Mouse (Mus musculus) heart, postnatal 36 days (tissue): ENCODE measurements around the gene Nf1. TPM values are rescaled to one million over a fixed set of nuclear protein-coding genes. Genes with fewer than 3 reads are reported as not detected.
A peak's percentile ranks its signal among the peaks of the same experiment; 100 is the strongest.

Experiments
- DNase-seq, 2 experiments: peaks; one replicate each; pipeline ENCODE4 v3.0.0; 2021 to 2022
- intact Hi-C: fragments of 180-260 bp; cut with DNase I; formaldehyde crosslinking; loops from one replicate; pipeline ENCODE4 v1.15.1; 2025
- total RNA-seq, 2 experiments: library from RNA; stranded (reverse); gene quantifications; 2 replicates each; pipeline ENCODE4 v1.2.3; 2021

Gene Nf1
- total RNA-seq, 2 experiments from 2014 or later = 28.4 to 33.8 TPM

DNA sequence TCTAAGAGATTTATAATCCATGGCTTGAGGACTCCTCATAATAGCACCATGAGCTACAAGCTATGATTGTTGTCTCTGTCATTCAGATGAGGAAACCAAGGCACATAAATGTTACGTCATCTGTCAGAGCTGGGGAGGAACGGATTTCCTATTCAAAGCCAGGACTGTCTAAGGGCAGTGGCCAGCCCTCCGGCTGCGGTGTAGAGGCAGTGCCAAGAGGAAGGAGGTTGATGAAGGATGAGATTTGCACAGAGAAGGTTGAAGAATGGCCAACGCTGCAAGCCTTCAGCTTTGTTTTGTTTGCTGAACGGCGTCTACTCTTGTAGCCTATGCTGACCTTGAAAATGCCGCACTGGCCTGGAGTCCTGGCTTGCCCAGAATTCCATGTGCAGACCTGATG is 13.8 kb upstream of the Nf1 start:
- no peak for DNase-seq
- intact Hi-C loops = no loop called here

DNA sequence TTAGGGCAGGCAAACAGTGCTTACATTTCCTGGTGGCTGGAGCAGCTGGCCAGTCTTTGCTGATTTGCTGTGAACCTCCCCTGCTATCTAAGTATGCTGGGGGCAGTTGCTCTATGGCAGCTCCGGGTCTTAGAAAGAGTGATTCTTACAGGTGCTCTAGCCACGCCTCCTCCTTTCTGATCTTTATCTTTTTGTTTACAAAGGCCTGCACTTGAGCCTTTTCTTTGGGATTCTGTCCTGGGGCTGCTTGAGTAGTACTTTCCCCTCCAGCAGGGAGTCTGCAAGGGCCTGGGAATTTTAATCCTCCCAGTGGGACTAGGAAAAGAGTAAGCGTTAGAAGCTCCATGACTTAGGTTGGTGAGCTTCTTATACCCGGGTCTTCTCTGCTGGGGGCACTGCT is 12.4 kb upstream of the Nf1 start:
- intact Hi-C loops = no loop called here
- no peak for DNase-seq

DNA sequence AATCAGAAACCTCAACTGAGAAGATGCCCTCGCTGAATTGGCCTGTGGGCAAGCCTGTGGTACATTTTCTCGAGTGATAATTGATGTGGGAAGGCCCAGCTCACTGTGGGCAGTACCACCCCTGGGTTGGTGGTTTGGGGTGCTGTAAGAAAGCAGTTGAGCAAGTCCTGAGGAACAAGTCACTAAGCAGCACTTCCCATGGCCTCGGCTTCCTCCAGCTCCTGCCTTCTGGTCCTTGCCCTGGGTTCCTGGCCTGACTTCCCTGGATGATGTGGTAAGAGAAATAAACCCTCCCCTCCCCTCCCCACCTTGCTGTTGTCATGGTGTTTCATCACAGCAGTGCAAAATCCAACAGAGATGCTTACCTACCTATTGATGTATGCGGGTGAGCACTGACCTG is 11.4 kb upstream of the Nf1 start:
- intact Hi-C loops = no loop called here
- no peak for DNase-seq

DNA sequence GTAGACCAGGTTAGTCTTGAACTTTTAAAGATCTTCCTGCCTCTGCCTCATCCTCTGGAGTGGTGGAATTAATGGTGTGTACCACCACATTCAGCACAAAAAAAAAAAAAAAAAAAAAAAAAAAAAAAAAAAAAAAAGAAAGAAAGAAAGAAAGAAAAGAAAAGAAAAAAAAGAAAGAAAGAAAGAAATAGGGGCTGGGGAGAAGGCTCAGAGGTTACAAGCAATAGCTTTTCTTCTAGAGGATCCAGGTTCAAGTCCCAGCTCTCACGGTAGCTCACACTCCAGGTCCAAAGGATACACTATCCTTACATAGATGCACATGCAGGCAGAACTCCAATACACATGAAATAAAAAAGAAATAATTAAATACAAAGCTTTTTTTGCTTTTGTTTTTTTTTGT is 9.9 kb upstream of the Nf1 start:
- intact Hi-C loops = no loop called here
- no peak for DNase-seq

DNA sequence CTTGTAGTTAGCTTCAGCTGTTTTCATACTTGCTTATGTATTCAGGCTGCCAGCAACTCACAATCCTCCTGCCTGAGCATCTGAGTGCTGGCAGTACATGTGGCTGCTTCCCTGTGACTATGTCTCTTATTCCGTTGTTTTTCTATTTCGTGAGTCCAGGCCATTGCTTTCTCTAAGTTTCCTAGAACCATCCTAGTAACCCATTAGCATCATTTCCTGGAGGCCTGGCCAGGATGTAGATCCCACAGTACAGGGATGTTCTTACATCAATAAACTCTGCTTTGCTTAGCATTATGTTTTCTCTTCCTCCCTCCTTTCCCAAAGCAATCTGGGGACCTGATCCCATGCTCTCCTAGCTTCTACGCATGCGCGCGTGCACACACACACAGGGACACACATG is 4.4 kb upstream of the Nf1 start:
- no peak for DNase-seq
- intact Hi-C loops = no loop called here

DNA sequence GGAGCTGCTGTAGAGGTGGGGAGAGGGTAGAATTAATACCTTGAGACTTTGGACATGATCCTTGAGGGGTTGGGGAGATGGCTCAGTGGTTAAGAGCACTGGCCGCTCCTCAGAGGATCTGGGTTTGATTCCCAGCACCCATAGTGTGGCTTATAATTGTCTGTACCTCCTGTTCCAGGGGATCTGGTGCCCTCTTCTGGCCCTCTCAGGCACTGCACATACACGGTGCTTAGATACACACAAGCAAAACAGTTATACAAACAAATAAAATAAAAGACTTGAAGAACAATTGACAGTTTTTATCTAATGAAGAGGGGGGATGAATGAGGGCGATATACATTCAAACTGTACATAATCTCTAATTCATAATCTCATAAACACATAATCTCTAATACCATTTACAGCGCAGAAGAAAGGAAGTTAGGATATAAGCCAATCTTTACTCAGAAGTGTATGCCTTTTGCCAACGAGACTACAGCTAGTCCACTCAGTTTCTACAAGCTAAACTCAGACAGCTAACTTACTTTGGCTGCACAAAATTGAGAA is 2.7 kb upstream of the Nf1 start:
- intact Hi-C loops = no loop called here
- DNase-seq = peak in 1 of 2 experiments; percentile 32

DNA sequence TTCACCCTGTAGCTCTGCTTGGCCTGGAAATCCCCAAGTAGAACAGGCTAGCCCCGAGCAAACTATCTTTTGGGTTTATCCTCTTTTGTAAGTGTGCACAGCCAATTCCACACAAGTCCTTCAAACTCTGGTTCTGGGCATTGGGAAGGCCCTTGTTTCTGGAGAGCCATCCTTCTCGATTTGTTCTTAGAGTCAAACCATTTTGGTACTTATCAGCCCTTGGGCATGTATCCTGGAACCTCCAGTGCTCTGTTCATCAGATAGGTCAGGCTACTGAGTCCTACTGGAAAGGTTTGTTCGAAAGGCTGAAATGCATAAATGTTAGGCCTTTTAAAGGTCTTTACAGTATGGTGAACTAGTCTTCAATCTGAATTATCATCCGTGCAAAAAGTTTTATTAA is 872 bp upstream of the Nf1 start:
- intact Hi-C loops = no loop called here
- DNase-seq = peak in 1 of 2 experiments; percentile 8

DNA sequence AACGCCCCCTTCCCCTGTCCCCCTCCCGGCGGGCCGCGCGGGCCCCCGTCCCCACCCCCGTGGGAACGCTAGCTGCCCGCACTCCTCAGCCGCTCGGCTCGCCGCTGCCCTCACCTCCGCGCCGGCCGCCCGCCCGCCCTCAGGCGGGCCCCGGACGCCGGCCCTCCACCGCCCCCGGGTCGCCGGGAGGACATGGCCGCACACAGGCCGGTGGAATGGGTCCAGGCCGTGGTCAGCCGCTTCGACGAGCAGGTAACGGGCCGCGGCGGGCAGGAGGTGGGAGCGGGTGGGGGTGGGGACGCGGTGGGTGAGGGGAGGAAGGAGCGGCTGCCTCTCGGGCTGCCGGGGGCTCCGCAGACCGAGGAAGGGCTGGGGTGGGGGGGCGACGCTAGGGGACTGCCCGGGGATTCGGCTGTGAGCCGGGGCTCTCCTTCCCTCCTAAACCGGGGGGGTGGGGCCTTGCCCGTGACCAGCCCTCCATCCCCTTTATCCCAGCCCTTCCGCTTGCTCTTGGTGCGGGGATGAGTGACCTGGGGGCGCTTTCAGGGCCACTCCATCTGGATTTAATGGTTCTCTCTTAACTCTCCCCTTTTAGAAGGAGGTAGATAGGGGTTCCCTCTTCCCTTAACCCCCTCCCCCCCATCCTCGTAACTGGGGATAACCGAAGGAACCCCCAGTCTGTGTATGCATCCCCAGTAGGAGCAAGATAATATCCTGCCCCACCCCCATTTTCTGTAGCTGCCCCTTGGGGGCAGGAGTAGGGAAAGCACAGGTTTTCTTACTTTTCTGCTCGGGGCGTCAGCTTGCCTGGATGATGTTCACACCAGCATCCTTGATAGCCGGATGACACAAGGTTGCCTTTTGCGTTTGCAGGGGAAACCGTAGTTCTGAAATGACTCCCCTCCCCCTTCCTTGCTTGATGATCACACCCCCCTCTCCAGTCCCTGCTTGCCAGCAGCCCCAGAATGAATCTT is 602 bp downstream of the Nf1 start:
- DNase-seq = peak; percentile 22 to 30
- intact Hi-C loops = no loop called here

DNA sequence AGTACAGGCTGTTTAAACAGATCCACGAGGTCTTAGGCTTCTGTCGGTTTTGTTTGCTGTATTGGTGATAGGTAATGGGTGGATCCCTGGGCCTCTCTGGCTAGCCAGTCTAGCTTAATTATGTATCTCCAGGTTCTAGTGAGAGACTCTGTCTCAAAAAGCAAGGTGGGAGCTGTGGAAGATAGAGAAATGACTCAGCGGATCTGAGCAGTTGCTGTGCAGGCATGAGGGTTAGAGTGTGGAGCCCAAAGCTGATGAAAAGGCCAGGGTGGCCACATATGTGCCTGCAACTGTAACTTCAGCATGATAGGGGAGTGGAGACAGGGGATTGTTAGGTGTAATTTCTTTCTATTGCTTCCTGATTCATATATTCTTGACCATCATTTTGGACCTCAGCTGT is 17.5 kb downstream of the Nf1 start:
- no peak for DNase-seq
- intact Hi-C loops = no loop called here

DNA sequence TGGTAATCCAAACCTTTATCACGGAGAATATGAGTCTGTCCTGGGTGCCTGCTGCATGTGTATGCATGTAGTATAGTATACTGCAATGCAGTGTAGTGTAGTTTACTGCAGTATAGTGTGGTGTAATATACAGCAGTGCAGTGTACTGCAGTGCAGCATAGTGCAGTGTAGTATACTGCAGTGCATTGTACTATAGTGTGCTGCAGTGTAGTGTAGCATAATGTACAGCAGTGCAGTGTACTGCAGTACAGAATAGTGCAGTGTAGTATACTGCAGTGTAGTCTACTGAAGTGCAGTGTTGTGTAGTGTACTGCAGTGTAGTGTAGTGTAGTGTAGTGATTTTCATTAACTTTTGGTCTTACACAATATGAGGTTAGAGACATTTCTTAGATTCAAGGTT is 17.9 kb downstream of the Nf1 start:
- no peak for DNase-seq
- intact Hi-C loops = no loop called here

DNA sequence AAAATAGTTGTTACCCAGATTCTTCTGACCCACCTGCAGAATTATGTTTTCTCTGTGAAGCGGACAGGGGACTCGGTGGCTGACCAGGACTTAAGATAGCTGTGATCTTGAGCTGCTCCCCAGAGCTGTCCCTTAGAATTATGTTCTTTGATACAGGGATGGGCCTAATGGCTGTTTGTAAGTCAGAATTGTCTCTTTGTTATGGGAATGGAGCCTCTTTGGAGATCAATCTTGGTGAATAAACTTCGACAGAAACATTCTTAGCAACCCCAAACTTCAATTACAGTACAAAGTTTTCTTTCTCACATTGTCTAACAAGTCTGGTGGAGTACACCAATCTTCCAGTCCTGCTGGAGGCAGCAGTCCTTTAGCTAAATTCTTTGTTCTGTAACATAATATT is 25.5 kb downstream of the Nf1 start:
- intact Hi-C loops = no loop called here
- DNase-seq = no peak

DNA sequence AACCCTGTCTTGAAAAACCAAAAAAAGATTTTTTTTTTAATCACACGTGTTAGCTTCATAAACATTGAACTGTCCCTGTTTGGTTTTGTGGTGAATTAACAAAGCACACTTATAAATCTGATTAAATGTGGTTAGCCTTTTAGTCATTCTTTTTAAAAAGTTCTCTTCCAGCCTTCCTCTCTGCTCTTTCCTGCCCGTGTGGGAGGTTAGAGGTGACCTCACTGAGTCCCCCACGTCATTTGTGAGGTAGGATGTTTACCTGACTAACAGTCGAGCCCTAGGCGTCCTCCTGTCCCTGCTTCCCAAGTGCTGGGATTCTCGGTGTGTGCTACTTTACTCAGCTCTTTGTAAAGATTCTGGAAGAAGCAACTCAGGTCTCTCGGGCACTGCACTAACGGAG is 26.8 kb downstream of the Nf1 start:
- no peak for DNase-seq
- intact Hi-C loops = no loop called here

DNA sequence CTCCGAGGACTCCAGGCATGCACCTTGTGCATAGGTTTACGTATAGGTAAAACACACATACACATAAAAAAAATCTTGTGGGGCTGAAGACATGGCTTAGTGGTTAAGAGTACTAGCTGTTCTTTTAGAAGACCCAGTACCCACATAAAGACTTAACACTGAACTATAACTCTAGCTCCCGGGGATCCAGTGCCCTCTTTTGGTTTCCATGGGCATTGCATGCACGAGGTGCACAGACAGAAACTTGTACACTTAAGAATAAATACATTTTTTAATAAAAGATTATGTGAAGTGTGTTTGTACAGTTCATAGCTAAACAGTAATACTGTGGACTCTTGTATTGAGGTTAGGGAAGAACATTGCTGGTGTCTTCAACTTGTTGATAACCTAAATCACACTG is 33.5 kb downstream of the Nf1 start:
- no peak for DNase-seq
- intact Hi-C loops = no loop called here

DNA sequence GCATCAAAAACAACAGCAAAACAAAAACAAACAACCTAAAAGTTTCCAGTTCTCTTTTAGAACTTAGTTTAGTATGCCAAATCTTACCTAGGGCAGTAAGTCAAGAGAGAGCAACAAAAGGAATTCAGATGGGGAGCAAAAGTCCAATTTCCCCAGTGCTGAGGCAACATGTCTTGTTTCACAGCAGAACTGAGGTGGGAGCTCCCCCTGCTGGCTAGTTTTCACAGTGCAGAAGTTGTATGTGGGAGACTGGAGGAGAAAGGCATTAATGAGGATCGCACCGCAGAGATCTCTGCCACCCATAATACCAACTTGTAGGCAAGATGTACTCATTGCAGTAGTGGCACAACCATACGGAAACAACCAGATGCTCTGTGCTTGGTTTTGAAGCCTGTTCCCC is 58.8 kb downstream of the Nf1 start:
- intact Hi-C loops = loop anchor here (1.0 to 10.0 kb wide), 5 partner anchors 101 to 434 kb away; no protein-coding TSS in a partner anchor

DNA sequence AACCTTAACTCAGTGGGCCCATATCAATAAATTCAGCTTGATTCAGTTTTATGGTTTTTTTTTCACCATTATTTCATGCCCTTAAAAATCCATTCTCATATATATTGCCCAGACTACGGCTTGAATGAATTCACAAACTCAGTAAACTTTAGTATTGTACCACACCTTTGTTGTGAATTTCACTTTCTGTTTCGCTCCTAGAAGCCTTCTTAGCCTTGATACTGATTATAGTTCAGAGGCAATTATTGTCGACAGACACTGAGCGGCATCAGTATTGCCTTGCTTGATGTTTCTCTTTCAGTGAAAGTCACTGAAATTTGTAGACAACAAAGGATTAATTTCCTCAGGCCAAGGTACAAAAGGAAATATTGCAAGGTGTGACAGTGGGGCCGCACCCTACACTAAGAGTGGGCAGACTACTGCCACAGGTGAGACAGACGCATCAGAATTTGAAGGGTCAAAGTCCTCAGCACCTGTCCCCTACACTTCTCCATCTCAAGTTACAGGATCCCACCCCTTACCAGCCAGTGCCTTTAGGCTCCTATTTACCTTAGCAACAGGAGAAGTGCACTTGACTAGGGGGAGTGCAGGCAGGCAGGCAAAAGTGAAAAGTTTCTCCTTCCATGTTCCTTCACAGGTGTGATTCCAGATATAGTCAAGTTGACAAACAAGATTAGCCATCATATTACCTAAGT is 64.3 kb downstream of the Nf1 start:
- intact Hi-C loops = no loop called here
- no peak for DNase-seq

More for the DNA sequence above, 58.8 kb downstream of the Nf1 start:
- peak; percentile 86 to 96 for DNase-seq

DNA sequence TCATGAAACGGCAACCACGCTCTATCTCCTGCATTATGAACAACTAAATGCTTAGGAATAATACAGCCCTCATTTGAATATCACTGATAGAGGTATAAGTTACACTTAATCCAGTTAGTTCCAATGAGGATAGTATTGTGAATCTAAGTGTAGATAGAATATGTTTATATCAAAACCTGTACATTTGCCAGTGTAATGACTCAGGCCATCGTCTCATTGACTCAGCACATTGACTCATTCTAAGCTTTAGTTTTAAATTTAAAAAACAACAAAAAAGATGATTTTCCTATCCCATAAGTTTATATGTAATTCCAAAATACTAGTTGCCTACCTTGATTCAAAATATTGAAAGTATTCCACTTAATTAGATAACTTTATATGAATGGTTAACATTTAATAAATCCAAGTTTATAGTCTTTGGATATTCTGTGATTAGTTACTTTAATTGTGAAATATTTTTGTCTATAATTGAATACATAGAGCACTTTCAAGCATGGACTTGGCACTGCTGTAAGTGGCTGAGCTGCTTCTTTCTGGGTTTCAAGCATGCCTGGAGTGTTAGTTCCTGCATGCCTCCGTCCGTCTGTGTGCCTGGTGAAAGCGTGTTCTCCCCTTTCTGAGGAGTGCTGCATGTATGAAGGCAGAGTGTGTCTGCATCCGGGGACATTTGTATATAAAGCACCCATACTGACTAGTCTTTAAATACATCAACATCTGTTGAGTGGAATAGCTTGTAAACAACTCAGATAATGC is 74.4 kb downstream of the Nf1 start:
- intact Hi-C loops = no loop called here
- DNase-seq = no peak

DNA sequence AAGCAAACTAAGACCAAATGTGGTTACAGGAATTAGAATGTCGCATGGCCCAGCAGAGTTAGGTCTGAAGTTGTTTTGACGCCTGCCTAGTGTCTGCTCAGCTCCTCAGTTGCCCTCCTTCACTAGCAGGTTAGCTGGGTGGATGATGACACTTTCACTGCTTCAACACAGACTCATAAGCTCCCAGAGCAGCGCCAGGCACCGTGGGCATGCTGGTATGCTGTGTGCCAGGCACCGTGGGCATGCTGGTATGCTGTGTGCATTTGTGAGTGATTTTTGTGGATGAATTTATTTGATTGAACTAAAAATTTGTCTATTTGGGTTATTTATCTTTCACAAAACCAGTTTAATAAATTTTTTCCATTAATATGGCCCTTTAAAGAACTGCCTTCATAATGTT is 83.0 kb downstream of the Nf1 start:
- DNase-seq = no peak
- intact Hi-C loops = no loop called here

DNA sequence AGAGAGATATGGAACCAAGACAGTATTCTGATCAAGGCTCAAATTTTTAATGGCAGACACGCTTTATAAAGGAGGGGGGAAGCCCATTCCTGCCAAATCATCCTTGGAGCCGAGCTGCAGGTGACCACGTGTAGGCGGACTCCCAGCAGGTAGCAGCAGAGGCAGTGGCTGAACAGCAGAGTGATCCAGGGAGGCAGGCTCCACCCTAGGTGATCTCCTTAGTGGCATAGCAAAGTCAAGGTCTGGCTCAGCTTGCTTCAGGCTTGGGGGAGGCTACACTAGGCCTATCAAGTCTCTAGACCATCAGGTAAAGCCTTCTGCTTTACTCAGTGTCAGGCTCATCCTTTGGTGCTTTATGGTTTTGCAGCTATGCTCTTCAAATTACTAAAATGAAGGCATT is 87.1 kb downstream of the Nf1 start:
- intact Hi-C loops = no loop called here
- no peak for DNase-seq

DNA sequence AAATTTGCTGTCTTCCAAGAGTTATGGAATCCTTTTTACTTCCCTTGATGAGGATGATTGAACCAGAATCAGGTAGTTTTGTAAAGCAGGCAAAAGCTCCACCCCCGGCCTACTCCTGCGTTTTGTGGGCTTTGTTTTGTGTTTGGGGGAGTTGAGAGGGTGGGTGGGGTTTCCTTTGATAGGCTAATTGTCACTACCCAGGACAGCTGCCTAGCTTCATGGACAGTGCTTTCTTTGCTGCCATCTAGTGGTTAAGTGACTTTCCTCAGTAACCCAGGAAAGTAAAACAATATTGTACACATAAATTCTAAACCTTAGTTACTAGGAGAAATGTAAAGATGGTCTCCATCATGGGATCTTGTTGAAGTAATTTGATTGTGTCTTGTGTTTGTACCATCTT is 88.1 kb downstream of the Nf1 start:
- peak; percentile 5 to 11 for DNase-seq
- intact Hi-C loops = no loop called here

DNA sequence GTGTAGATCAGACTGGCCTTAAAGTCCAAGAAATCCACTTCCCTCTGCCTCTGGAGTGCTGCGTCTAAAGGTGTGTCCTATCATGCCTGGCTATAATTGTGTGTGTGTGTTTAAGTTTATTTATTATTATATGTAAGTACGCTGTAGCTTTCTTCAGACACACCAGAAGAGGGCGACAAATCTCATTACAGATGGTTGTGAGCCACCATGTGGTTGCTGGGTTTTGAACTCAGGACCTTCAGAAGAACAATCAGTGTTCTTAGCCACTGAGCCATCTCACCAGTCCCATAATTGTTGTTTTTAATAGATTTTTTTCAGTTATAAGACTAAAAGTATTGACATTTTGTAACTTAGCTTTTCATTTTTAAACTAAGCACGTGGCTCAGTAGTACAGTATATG is 95.8 kb downstream of the Nf1 start:
- DNase-seq = no peak
- intact Hi-C loops = no loop called here

DNA sequence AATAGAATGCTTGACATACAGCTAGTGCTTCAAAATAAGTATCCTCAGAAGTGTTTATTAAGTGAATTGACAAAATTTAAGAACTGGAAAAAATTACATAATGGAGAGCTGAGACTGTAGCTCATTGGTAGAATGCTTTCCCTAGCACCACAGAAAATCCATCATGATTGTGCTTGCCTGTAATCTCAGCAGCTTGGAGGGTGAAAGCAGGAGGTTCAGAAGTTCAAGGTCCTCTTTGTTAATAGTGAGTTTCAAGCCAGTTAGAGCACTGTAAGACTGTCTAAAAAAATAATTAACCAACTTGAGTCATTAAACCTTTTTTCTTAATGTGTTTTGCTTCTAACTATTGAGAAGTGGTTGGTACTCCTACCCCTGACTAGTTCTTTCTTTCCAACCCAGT is 108.9 kb downstream of the Nf1 start:
- no peak for DNase-seq
- intact Hi-C loops = no loop called here
